Mouse (Mus musculus) megakaryocyte, embryonic 14.5 days (primary cell): ENCODE measurements around the gene Usp38.

Source experiments
- FLI1 ChIP-seq: IDR thresholded peaks from 2 replicates; pipeline ENCODE4 v1.6.1; 2012; ENCODE audit warnings: low read length, inconsistent platforms, mixed read lengths
- GATA1 ChIP-seq: IDR thresholded peaks from 3 replicates; pipeline ENCODE4 v1.6.1; 2012; ENCODE audit warnings: mixed read lengths, low read length, inconsistent platforms, borderline replicate concordance

- TF ChIP-seq GATA1 (no peak), FLI1 (no peak)
Measured at GRCm38 (mm10) chr8:80961937-80962591, 52.7 kb downstream of the Usp38 start.
